Mouse (Mus musculus) layer of hippocampus, adult 8-10 months (tissue): ENCODE results near the gene Gpc3. TPM values are rescaled to one million over a fixed set of nuclear protein-coding genes. Genes with fewer than 3 reads are reported as not detected.
"Not testable (repeated sequence)": the region's sequence is repeated elsewhere in the genome, so short reads cannot be mapped to it uniquely, and the experiment has no call there.

Source experiments
- DNase-seq, 2 experiments: peaks; one replicate each; pipeline ENCODE4 v3.0.0; 2022; ENCODE audit warnings: low spot score in 2 of 2
- microRNA-seq, 2 experiments: library from miRNA; unstranded; fragments of <30 nt; microRNA quantifications; one replicate each; pipeline ENCODE4 v1.2.0; 2022
- total RNA-seq, 4 experiments: library from RNA; stranded (reverse); gene quantifications; 2 replicates each; pipeline ENCODE4 v1.2.4; 2022

The Gpc3 gene
- total RNA-seq, 4 experiments from 2014 or later: 7.3 to 9.9 (median 7.9) TPM

GRCm38 (mm10) chrX:52281103-52281900 is 332.4 kb downstream of the Gpc3 start:
- no peak for DNase-seq

DNA sequence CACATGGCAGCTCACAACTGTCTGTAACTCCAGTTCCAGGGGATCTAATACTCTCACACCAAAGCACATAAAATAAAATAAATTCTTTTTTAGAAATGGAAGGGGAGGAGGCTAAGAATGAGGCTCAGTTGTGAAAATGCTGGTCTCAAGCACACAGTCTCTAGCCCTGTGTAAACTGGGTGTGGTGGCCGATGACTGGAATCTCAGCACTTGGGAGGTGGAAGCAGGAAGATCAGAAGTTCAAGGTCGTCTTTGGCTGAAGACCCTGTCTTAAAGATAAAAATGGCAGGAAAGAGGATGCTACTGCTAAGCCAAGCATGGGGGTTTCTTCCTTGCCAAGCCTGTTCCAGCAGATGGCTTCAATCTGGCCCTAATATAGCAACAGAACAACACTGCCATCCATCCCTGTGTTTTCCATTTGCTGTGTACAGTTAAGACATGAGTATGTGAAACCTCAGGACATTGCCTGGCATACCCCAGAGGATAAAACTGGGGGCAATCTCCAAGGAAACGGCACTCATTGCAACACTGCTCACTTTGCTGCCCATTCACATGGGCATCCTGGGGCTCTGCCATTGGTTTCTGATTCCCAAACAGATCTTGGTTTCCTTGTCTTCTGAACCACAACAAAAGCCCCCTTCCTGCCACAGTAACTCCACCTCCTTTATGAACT is 334.9 kb downstream of the Gpc3 start:
- DNase-seq: peak; percentile 11

DNA sequence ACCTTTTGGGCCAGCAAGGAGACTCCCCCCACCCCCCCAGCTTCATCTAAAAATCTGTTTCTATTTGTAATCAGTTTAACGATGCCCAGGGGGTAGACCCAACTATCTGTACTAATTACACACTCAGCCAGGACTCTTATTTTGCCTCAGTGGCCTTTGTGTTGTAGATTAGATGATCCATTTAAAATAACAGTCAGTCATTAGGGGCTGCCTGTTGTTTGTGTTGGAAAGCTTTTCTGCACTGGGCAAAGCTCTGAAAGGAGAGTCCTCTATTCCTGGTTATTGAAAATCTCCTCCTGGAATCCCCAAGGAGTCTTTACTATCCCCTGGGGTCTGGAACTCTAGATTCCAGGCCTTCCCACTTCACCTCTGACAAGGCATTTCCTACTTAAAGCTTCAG is 336.2 kb downstream of the Gpc3 start:
- DNase-seq: no peak

DNA sequence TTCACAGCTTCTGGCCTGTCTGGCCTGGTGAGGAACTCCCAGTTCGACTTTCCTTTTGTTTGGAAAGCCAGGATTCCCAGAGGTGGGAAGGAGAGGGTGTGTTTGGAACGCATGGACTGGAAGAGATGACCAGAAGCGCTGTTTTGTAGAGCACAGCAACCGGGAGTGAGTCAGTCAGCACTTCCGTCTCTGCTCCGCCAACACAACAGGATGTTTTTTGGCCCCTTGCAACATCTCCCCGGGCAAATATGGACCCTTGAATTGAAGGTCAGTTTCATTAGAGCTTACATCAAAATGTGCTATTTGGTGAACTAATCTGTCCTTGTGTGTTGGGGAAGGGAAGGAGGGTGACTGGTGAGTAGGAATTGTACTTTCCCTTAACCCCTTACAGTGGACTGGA is 340.7 kb downstream of the Gpc3 start:
- no peak for DNase-seq

GRCm38 (mm10) chrX:52261991-52262390 is 351.8 kb downstream of the Gpc3 start:
- DNase-seq: no peak

- DNase-seq: no peak
These were observed 352.2 kb downstream of the Gpc3 start for GRCm38 (mm10) chrX:52261546-52261945.

- not testable (repeated sequence) for DNase-seq
These were observed 354.0 kb downstream of the Gpc3 start for GRCm38 (mm10) chrX:52259771-52260170.

DNA sequence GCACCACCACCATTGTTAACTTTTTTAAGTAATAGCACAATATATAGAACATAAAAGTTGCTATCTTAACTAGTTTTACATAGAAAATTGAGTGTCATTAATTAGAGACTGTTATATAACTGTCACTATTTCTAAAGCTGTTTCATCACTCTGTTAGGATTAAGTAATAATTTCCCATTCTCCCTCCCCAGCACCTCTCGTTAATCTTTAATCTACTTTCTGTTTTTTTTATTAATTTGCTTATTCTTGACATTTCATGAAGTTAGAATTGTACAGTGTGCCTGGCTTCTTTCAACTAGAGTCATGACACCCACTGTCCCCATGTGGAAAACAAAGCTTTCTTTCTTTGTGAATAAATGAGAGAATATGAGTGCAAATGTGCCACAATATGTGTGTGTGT is 359.2 kb downstream of the Gpc3 start:
- DNase-seq: no peak

DNA sequence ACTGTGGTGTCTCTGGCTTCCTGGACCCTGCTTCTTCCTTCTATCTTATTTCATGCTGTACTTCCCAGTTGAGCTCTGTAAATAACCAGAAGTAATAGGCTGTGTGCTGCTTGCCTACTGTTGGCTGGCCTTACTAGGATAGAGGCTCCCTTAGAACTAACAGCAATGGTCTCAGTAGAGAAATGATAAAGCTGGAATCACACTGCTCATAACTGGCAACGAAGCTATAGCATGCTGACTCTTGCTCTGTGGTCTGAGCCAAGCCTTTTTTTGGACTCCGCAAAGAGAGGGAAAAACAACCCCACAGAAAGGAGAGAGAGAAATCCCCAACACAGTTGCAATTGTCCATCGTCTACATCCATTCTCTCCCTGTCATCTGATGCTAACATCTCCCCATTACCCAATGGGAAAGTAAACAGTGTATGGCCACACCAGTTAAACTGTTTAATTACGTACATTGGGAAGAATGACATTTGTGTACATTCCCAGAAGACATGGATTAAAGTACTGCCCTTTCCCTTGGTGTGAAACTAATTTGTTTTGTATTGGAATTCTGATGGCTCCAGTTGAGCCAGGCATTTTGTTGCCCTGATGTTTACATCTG is 368.0 kb downstream of the Gpc3 start:
- DNase-seq: no peak

DNA sequence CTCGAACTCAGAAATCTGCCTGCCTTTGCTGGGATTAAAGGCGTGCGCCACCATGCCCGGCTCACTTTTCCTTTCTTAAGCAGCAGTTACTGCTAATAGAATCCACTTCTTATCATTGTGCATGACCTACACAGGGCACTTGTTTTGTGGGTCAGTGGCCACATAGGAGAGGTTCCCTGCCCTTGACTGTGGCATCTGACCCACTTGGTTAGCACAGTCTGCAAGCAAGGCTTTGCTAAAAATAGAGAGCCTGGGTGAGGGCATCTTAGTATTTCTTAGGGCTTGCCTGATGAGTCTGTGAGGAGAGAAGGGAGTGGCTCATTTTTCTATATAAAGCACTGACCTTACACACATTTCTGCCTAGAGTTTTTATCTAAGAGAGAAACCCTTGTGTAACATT is 376.3 kb downstream of the Gpc3 start:
- no peak for DNase-seq

DNA sequence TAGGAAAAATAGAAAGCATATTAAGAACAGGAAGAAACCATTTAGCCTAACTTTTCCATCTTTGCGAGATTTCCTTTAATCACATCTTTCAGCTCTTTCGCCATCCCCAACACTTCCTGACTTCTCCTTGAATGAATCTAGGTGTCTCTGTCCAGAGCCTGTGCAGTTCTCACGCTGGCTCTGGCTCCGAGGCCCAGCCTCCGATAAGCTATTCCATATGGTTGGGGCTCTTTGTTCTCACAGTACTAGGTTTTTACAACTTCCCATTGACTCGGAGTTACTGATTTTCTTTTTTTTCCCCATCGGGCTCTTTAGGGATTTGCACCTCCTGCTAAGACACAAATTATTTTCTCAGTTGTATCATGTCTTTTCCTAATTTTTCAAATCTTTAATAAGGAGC is 381.8 kb downstream of the Gpc3 start:
- no peak for DNase-seq

- no peak for DNase-seq
These were observed 383.0 kb downstream of the Gpc3 start for GRCm38 (mm10) chrX:52230711-52231110.

Small RNA genes lying within 50 kb of the gene (microRNA-seq; reads per million reads assigned to microRNA genes)
- gene Mir6384: 0 reads per million in 2 experiments
- 0 reads per million in 2 experiments for gene Mir717

Other genes starting within 250 kb of the Gpc3 start
- 1 to 10 TPM; 2.2 to 3.5 (median 2.5) TPM for gene Ccdc160, start 177.2 kb upstream of the Gpc3 start, total RNA-seq